Mouse (Mus musculus): ENCODE measurements around the gene Rpa2. TPM values are rescaled to one million over a fixed set of nuclear protein-coding genes. Genes with fewer than 3 reads are reported as not detected.

Gene Rpa2
- polyA plus RNA-seq, 1 experiment from 2014 or later, result 113 TPM

GRCm38 (mm10) chr4:132807771-132808641 is 39.9 kb downstream of the Rpa2 start:
- Histone ChIP-seq H3K4me3 (replicated peaks) (no peak overlapping the region), H3K9me3 (replicated peaks) (0 out of 2 replicates have a peak, but pooled peaks cover 3% of the 10 kb centered on the region), H3K4me1 (no peaks in the 10 kb centered on the region), H3K9ac (no peak overlapping the region), H3K4me2 (no peak overlapping the region), H3K36me3 (no peaks in the 10 kb centered on the region), H3K27ac (no peak overlapping the region), H3K27me3 (no peaks in the 10 kb centered on the region)
- WGBS, result 76% methylated on average over 5 of the region's 5 CpGs
- ATAC-seq (replicated peaks; ENCODE audit: low FRiP score), result no peak

GRCm38 (mm10) chr4:132809621-132810020 is 41.5 kb downstream of the Rpa2 start:
- no peak overlapping the region for H3K27ac ChIP-seq
- no peak overlapping the region for H3K4me3 ChIP-seq (replicated peaks)
- H3K9me3 ChIP-seq (replicated peaks), result 0 out of 2 replicates have a peak, but pooled peaks cover 3% of the 10 kb centered on the region
- no peak overlapping the region for H3K4me2 ChIP-seq
- no peaks in the 10 kb centered on the region for H3K4me1 ChIP-seq
- 93% methylated on average over 5 of the region's 5 CpGs for WGBS
- H3K36me3 ChIP-seq, result no peaks in the 10 kb centered on the region
- no peaks in the 10 kb centered on the region for H3K27me3 ChIP-seq
- no peak overlapping the region for H3K9ac ChIP-seq
- no peak for ATAC-seq (replicated peaks; ENCODE audit: low FRiP score)

- no peaks in the 10 kb centered on the region for H3K4me1 ChIP-seq
- no peak for ATAC-seq (replicated peaks; ENCODE audit: low FRiP score)
- H3K9ac ChIP-seq, result no peak overlapping the region
- H3K9me3 ChIP-seq (replicated peaks), result no peaks in the 10 kb centered on the region; the same call in 1 of the 2 replicates
- no peaks in the 10 kb centered on the region for H3K27me3 ChIP-seq
- no peak overlapping the region for H3K4me2 ChIP-seq
- 0 out of 2 replicates have a peak, but pooled peaks cover 2% of the 10 kb centered on the region for H3K36me3 ChIP-seq
- WGBS, result 77% methylated on average over 7 of the region's 7 CpGs
- H3K27ac ChIP-seq, result no peak overlapping the region
- H3K4me3 ChIP-seq (replicated peaks), result no peak overlapping the region
These were observed 48.3 kb downstream of the Rpa2 start for GRCm38 (mm10) chr4:132816404-132816803.

- Histone ChIP-seq H3K27ac (no peak overlapping the region), H3K4me2 (no peak overlapping the region), H3K27me3 (no peaks in the 10 kb centered on the region), H3K4me3 (replicated peaks) (no peak overlapping the region), H3K4me1 (no peaks in the 10 kb centered on the region), H3K9ac (no peak overlapping the region), H3K9me3 (replicated peaks) (no peaks in the 10 kb centered on the region; the same call in 1 of the 2 replicates), H3K36me3 (0 out of 2 replicates have a peak, but pooled peaks cover 2% of the 10 kb centered on the region)
- 65% methylated on average over 2 of the region's 2 CpGs for WGBS
- no peak for ATAC-seq (replicated peaks; ENCODE audit: low FRiP score)
These were observed 48.7 kb downstream of the Rpa2 start for GRCm38 (mm10) chr4:132816855-132817254.

- H3K36me3 ChIP-seq, result 0 out of 2 replicates have a peak, but pooled peaks cover 2% of the 10 kb centered on the region
- H3K4me2 ChIP-seq, result no peak overlapping the region
- H3K27ac ChIP-seq, result no peak overlapping the region
- ATAC-seq (replicated peaks; ENCODE audit: low FRiP score), result no peak
- no peak overlapping the region for H3K4me3 ChIP-seq (replicated peaks)
- no peaks in the 10 kb centered on the region for H3K4me1 ChIP-seq
- 55% methylated on average over 2 of the region's 2 CpGs for WGBS
- H3K9ac ChIP-seq, result no peak overlapping the region
- H3K9me3 ChIP-seq (replicated peaks), result no peaks in the 10 kb centered on the region; the same call in 1 of the 2 replicates
- H3K27me3 ChIP-seq, result no peaks in the 10 kb centered on the region
These were observed 50.3 kb downstream of the Rpa2 start for GRCm38 (mm10) chr4:132818442-132818841.

- Histone ChIP-seq H3K9me3 (replicated peaks) (no peaks in the 10 kb centered on the region; the same call in 1 of the 2 replicates), H3K4me3 (replicated peaks) (no peak overlapping the region), H3K9ac (no peak overlapping the region), H3K36me3 (peaks cover 47% of the 10 kb centered on the region), H3K4me2 (no peak overlapping the region), H3K27ac (no peak overlapping the region), H3K27me3 (no peaks in the 10 kb centered on the region), H3K4me1 (no peaks in the 10 kb centered on the region)
- no peak for ATAC-seq (replicated peaks; ENCODE audit: low FRiP score)
- 77% methylated on average over 8 of the region's 8 CpGs for WGBS
These were observed 55.7 kb downstream of the Rpa2 start for GRCm38 (mm10) chr4:132823614-132824366.

Other genes starting within 250 kb of the Rpa2 start
- gene Atpif1, start 234.7 kb upstream of the Rpa2 start, polyA plus RNA-seq (2015; fragmentation: Nextera tagmentation; extraction: Ambion mirVana), result 1,106 and 1,152 TPM in 2 replicates
- gene Dnajc8, start 232.8 kb upstream of the Rpa2 start, polyA plus RNA-seq (2015; fragmentation: Nextera tagmentation; extraction: Ambion mirVana), result 166 and 167 TPM in 2 replicates
- 0.62 and 1.1 TPM in 2 replicates for gene Ptafr, start 204.3 kb upstream of the Rpa2 start, polyA plus RNA-seq (2015; fragmentation: Nextera tagmentation; extraction: Ambion mirVana)
- gene Eya3, start 129.3 kb upstream of the Rpa2 start, polyA plus RNA-seq (2015; fragmentation: Nextera tagmentation; extraction: Ambion mirVana), result 26.2 and 33.4 TPM in 2 replicates
- gene Xkr8, start 35.8 kb upstream of the Rpa2 start, polyA plus RNA-seq (2015; fragmentation: Nextera tagmentation; extraction: Ambion mirVana), result 4.4 and 7.5 TPM in 2 replicates
- gene Smpdl3b, start 11.1 kb upstream of the Rpa2 start, polyA plus RNA-seq (2015; fragmentation: Nextera tagmentation; extraction: Ambion mirVana), result 10.0 and 11.9 TPM in 2 replicates
- 0.91 and 1.7 TPM in 2 replicates for gene Themis2, start 28.1 kb downstream of the Rpa2 start, polyA plus RNA-seq (2015; fragmentation: Nextera tagmentation; extraction: Ambion mirVana)
- 62.6 and 66.5 TPM in 2 replicates for gene Ppp1r8, start 74.8 kb downstream of the Rpa2 start, polyA plus RNA-seq (2015; fragmentation: Nextera tagmentation; extraction: Ambion mirVana)
- gene Stx12, start 116.2 kb downstream of the Rpa2 start, polyA plus RNA-seq (2015; fragmentation: Nextera tagmentation; extraction: Ambion mirVana), result 55.9 and 57.7 TPM in 2 replicates
- 35.1 and 35.8 TPM in 2 replicates for gene Fam76a, start 154.2 kb downstream of the Rpa2 start, polyA plus RNA-seq (2015; fragmentation: Nextera tagmentation; extraction: Ambion mirVana)
- gene Fgr, start 205.8 kb downstream of the Rpa2 start, polyA plus RNA-seq (2015; fragmentation: Nextera tagmentation; extraction: Ambion mirVana), result 0.63 and 0.81 TPM in 2 replicates
- 7.4 and 10.1 TPM in 2 replicates for gene Ahdc1, start 242.9 kb downstream of the Rpa2 start, polyA plus RNA-seq (2015; fragmentation: Nextera tagmentation; extraction: Ambion mirVana)

Data from kidney, embryonic 15.5 days (tissue).